Mouse (Mus musculus) brain, embryonic 14.5 days (tissue): ENCODE data around the gene Abhd17a. TPM values are rescaled to one million over a fixed set of nuclear protein-coding genes. Genes with fewer than 3 reads are reported as not detected.

Experiments used
- DNase-seq: peaks from one replicate; pipeline ENCODE4 v3.0.0-alpha.2; 2011; ENCODE audit warnings: low read depth
- CTCF ChIP-seq: fragments of 200-500 bp; IDR thresholded peaks from 2 replicates; pipeline ENCODE4 v1.5.1; 2012; ENCODE audit warnings: inconsistent platforms, mild to moderate bottlenecking, moderate library complexity, borderline replicate concordance; ENCODE audit not compliant: insufficient read depth, insufficient read length; ENCODE audit errors: extremely low read depth
- POLR2A ChIP-seq: fragments of 200-500 bp; IDR thresholded peaks from 2 replicates; pipeline ENCODE4 v1.6.1; 2012; ENCODE audit warnings: mild to moderate bottlenecking, inconsistent platforms, borderline replicate concordance; ENCODE audit not compliant: poor library complexity, insufficient read depth, insufficient read length, severe bottlenecking; ENCODE audit errors: extremely low read depth
- polyA plus RNA-seq: library from polyadenylated mRNA; depleted of rRNA; stranded (reverse); fragments of >200 nt; gene quantifications from 2 replicates; pipeline ENCODE4 v1.2.3, GENCODE M21; 2012; rRNA removed

Abhd17a gene
- polyA plus RNA-seq, 1 experiment = 170 TPM

- TF ChIP-seq CTCF (no peak), POLR2A (no peak)
- no peak for DNase-seq
Observed at GRCm38 (mm10) chr10:80535711-80536110, 54.4 kb downstream of the Abhd17a start.

- no peak for DNase-seq
- no peak for TF ChIP-seq CTCF
- TF ChIP-seq POLR2A = no peak
Observed at GRCm38 (mm10) chr10:80535071-80535470, 55.1 kb downstream of the Abhd17a start.

GRCm38 (mm10) chr10:80533704-80534103 is 56.4 kb downstream of the Abhd17a start:
- peak; percentile 19 for DNase-seq
- TF ChIP-seq CTCF = no peak
- TF ChIP-seq POLR2A = no peak

Other genes with a start within 250 kb of the Abhd17a start
- gene Adamtsl5, start 241.9 kb downstream of the Abhd17a start, polyA plus RNA-seq = 1.4 and 1.5 TPM in 2 replicates
- 3.9 and 4.7 TPM in 2 replicates for gene Plk5, start 233.9 kb downstream of the Abhd17a start, polyA plus RNA-seq
- gene Mex3d, start 202.7 kb downstream of the Abhd17a start, polyA plus RNA-seq = 112 and 115 TPM in 2 replicates
- 265 and 292 TPM in 2 replicates for gene Mbd3, start 190.8 kb downstream of the Abhd17a start, polyA plus RNA-seq
- 597 and 852 TPM in 2 replicates for gene Uqcr11, start 183.5 kb downstream of the Abhd17a start, polyA plus RNA-seq
- 128 and 138 TPM in 2 replicates for gene Tcf3, start 156.7 kb downstream of the Abhd17a start, polyA plus RNA-seq
- 5.0 and 10.9 TPM in 2 replicates for gene Onecut3, start 95.5 kb downstream of the Abhd17a start, polyA plus RNA-seq
- 0.76 and 0.86 TPM in 2 replicates for gene Atp8b3, start 51.2 kb downstream of the Abhd17a start, polyA plus RNA-seq
- gene Rexo1, start 28.8 kb downstream of the Abhd17a start, polyA plus RNA-seq = 59.9 and 72.0 TPM in 2 replicates
- 12.2 and 15.9 TPM in 2 replicates for gene Klf16, start 13.0 kb downstream of the Abhd17a start, polyA plus RNA-seq
- gene Scamp4, start 12.5 kb upstream of the Abhd17a start, polyA plus RNA-seq = 62.0 and 62.5 TPM in 2 replicates
- gene Adat3, start 12.5 kb upstream of the Abhd17a start, polyA plus RNA-seq = 12.7 and 17.3 TPM in 2 replicates
- gene Gm49322, start 15.7 kb upstream of the Abhd17a start, polyA plus RNA-seq = 4.2 and 4.5 TPM in 2 replicates
- gene Csnk1g2, start 32.5 kb upstream of the Abhd17a start, polyA plus RNA-seq = 213 and 237 TPM in 2 replicates
- 91.9 and 113 TPM in 2 replicates for gene Btbd2, start 66.7 kb upstream of the Abhd17a start, polyA plus RNA-seq
- gene Mknk2, start 87.8 kb upstream of the Abhd17a start, polyA plus RNA-seq = 96.9 and 115 TPM in 2 replicates
- 36.9 and 47.3 TPM in 2 replicates for gene Mob3a, start 111.6 kb upstream of the Abhd17a start, polyA plus RNA-seq
- gene Izumo4, start 111.8 kb upstream of the Abhd17a start, polyA plus RNA-seq = 47.6 and 70.2 TPM in 2 replicates
- gene Ap3d1, start 151.9 kb upstream of the Abhd17a start, polyA plus RNA-seq = 155 and 176 TPM in 2 replicates
- gene Dot1l, start 164.9 kb upstream of the Abhd17a start, polyA plus RNA-seq = 36.1 and 77.6 TPM in 2 replicates
- gene Sf3a2, start 207.9 kb upstream of the Abhd17a start, polyA plus RNA-seq = 76.3 and 77.0 TPM in 2 replicates
- gene Plekhj1, start 208.3 kb upstream of the Abhd17a start, polyA plus RNA-seq = 88.7 and 125 TPM in 2 replicates
- 1.7 and 2.1 TPM in 2 replicates for gene Amh, start 214.9 kb upstream of the Abhd17a start, polyA plus RNA-seq
- gene Jsrp1, start 223.2 kb upstream of the Abhd17a start, polyA plus RNA-seq = 0.21 and 0.45 TPM in 2 replicates
- gene Oaz1, start 236.3 kb upstream of the Abhd17a start, polyA plus RNA-seq = 685 and 1,025 TPM in 2 replicates